Mouse (Mus musculus): ENCODE data around the gene Plod1.

DNA sequence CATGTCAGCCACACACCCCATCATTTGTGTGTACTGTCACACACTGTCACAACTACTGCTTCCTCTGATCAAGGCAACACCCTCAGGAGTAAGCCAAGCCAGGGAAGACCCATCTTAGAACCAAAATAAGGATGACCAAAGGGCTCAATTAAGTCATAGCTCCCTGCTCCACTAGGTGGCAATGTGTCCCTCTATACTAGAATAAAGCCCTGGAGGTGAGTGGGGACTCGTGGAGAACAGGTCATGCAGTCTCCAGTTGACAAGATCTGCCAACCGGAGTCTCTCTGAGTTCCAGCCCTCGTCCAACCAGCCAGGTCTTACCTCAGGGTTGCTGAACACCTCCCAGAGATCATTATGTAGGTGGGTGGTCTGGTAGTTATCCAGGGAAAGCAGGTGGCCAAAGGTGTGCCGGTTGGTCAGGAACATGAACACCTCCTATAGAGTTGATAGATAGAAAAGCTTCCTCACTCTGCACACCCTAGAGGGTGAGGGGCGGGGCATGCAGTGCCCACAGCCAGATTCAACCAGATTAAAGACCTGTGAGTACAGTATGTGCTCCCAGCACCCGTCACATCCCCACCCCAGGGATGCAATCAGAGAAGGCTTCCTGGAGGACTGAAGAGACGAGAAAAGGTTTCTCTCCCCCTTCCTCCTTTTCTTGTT is 18.0 kb downstream of the Plod1 start:
- TF ChIP-seq CTCF (conservative IDR thresholded peaks at IDR 0.05; ENCODE audit: low read length) (peak; percentile 43), NANOG (IDR thresholded peaks at IDR 0.05; ENCODE audit: borderline replicate concordance, low read length) (no peak)
